Mouse (Mus musculus) cerebellum, adult 9-11 months (tissue): ENCODE data around the gene Cdc42ep2.

Source experiments
- DNase-seq: peaks from one replicate; pipeline ENCODE4 v3.0.0; 2022

The Cdc42ep2 gene

GRCm38 (mm10) chr19:5940656-5941055, 16.0 kb upstream of the Cdc42ep2 start:
- peak; percentile 58 for DNase-seq

- peak; percentile 93 for DNase-seq
These were observed 15.6 kb upstream of the Cdc42ep2 start for GRCm38 (mm10) chr19:5940173-5940572.

- peak; percentile 59 for DNase-seq
These were observed 15.1 kb upstream of the Cdc42ep2 start for GRCm38 (mm10) chr19:5939715-5940114.

- no peak for DNase-seq
These were observed 13.9 kb upstream of the Cdc42ep2 start for GRCm38 (mm10) chr19:5938516-5938915.

GRCm38 (mm10) chr19:5937836-5938406, 13.3 kb upstream of the Cdc42ep2 start:
- peak; percentile 30 for DNase-seq

DNA sequence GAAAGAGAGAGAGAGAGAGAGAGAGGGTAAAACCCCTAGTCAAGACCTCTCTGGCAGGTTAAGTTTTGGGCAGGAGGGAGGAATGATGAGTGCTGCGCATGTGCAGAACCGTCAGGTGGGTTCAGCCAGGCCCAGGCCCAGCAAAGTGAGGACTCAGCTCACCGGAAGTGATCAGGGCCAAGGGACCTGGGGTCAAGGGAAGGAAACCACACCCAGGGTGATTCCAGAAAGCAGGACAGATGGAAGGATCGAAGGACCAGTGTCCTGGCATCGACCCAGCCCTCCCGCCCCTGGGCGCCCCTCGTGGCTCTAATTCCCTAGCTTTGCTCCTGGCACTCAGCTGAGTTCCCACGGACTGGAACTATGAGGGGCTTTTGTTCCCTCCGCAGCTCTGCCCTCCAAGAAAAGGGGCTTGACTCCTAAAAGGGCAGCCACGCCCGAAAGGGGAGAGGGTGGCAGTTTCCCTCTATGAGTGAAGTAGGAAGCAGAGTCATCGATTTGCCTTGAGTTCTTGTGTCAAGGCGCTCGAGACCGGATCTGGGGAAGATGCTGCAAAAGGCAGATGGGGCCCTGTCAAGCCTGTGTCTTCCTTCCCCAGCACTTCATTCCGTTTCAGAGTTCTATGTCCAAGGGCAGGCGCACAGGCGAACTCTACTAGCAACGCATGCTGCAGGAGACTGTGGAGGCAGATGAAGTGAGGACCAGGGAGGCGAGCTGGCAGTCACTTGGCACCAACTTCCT, 12.6 kb upstream of the Cdc42ep2 start:
- no peak for DNase-seq

- no peak for DNase-seq
These were observed 11.1 kb upstream of the Cdc42ep2 start for GRCm38 (mm10) chr19:5935691-5936090.

DNA sequence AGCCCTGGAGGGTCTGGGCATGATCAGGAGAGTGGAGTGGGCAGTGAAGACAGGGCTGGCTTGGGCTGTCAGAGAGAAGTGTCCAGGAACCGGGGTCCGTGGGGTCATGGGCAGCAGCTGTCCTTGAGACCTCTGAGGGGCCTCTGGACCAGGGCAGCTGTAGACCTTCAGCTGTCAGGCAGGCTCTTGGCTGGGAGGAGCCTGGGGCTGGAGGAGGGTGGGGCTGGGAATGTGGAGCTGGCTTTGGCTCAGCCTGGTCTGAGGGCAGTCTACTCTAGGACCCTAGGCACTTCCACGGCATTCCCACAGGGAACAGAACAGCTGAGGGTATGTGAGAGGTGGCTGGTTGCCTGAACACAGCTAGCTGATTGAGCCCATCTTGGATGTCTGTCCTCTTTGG, 10.7 kb upstream of the Cdc42ep2 start:
- no peak for DNase-seq

GRCm38 (mm10) chr19:5929634-5930596, 5.3 kb upstream of the Cdc42ep2 start:
- DNase-seq = no peak

DNA sequence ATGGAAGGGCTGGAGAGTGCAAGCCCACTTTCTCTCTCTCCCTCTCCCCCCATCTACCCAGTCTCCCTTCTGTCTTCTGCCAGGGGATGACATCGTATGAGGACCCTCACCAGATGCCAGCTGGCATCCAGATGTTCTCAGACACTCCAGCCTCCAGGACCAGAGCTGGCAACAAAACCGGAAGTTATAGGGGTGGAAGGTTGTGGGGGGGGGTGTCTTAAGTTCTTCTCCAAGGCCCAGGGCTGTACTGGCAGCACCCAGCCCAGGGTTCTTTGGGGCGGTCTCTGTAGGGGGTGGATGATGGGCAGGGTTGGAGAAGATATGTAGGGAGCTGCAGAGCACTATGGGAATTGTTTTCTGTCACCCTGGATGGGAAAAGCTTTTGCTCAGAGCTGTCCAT, 3.9 kb upstream of the Cdc42ep2 start:
- no peak for DNase-seq

DNA sequence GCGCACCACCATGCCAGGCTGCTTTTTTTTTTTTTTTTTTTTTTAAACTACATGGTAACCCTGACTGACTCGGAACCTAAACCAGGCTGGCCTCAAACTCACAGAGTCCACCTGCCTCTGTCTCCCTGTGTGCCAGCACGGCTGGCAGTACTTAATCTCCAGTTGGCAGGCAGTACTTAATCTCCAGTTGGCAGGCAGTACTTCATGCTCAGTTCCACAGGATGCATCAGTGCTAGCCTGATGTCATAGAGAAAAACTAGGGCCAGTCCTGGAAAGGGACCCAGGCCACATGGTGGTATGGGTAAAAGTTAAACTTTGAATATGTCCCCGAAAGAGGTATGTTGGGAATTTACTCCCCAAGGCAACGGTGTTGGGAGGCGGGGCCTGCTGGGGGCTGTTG, 3.5 kb upstream of the Cdc42ep2 start:
- DNase-seq = no peak

DNA sequence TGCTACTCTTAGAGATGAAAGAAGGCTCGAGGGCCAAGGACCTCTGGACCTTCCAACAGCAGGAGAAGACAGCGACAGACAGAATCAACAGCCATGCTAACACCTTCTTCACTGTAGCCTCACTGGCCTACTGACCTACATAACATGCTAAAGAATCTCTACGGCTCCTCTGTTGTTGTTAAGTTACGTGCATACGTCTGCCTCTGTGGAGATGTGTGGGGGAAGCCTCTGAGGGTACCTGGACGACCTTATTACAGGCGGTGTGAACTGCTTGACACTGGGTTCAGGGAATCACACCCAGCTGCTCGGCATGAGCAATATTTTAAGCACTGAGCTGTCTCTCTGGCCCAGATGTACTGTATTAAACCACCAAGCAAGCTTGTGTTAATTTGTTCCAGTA, 2.9 kb upstream of the Cdc42ep2 start:
- DNase-seq = no peak

GRCm38 (mm10) chr19:5927026-5927425, 2.4 kb upstream of the Cdc42ep2 start:
- DNase-seq = no peak

DNA sequence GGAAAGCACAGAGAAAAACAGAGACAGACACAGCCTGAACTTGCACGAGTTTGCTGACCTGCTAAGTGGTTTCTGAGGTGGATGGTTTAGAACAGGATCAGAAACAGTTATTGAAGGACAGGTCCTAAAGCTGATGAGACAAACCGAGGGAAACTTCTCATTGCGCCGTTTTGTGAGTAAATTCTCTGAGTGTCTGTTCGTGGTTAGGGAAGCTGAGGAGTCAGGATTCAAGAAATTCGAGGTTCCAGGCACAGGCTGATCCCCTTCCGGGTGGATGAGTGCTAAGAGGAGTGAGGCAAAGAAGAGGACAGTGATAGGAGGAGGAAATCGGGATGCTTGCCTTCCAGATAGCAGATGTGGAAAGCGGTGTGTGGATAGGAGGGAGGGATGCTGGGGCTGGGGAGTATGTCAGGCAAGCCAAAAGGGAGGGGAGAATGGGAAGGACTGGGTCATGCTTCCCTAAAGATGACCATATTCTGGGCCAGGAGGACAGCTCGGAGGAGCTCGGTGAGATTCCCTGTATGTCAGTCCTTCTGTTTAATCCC, 767 bp upstream of the Cdc42ep2 start:
- DNase-seq = no peak

- DNase-seq = peak; percentile 83
These were observed 465 bp downstream of the Cdc42ep2 start for GRCm38 (mm10) chr19:5923990-5924712.

DNA sequence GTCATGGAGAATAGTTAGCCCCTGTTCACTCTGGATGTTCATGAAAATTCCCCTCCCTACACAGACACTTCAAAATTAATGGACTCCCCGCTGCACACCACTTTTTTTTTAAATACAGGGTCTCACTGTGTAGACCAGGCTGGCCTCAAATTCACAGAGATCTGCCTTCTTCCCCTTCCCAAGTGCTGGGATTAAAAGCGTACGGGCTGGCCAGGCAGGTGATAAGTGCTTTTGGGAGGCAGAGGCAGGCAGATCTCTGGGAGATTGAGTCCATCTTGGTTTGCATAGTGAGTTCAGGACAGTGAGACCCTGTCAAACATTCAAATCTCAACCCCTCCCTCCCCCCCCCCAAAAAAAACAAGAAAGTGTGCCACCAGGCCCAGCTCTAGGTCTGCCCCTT, 1.7 kb downstream of the Cdc42ep2 start:
- no peak for DNase-seq

GRCm38 (mm10) chr19:5922119-5922942, 2.3 kb downstream of the Cdc42ep2 start:
- DNase-seq = no peak

- DNase-seq = no peak
These were observed 2.9 kb downstream of the Cdc42ep2 start for GRCm38 (mm10) chr19:5921715-5922114.

GRCm38 (mm10) chr19:5913007-5913719, 11.5 kb downstream of the Cdc42ep2 start, which contains the start of gene Dpf2:
Gene Dpf2, minus strand, starts transcription at chr19:5913010.
- DNase-seq = no peak

DNA sequence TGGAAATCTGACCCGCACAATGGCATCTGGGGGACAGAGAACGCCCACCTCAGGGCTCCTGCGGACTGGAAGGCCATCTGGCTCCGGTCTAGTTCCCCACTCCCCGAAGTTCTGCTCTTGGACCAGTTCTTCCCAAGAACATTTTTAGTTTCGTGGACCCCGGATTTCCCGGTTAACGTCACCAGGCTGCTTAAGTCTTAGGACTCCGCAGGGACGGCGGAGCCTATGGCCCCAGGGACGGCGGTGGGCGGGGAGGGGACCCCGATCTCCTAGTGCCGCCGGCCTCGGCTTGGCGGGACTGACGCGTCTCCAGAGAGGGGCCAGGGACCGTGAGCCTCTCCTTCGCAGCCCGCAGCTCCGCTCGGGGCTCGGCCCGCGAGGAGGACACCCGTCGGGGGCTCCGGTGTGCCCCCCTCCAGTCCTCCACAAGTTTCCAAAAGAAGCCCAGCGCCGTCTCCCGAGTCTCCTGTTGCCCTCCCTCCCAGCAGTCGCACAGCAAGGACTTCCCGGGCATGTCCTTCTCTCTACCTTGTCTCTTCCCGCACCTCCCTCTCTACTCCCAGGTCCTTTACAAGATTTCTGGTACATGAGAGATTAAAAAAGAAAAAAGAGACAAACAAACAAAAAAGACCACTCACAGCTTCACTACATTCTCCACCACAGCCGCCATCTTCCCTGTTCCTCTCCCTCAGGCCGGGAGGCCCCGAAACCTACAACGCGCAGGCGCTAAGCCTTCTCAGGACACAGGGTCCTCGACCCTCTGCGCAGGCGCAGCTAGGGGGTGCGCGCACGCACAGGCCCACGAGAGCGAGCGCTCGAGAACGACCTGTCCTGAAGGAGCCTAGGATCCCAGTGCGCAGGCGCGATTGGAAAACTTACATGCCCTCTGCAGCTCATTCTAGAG, 12.3 kb downstream of the Cdc42ep2 start:
- peak; percentile 99 for DNase-seq
